Mouse (Mus musculus): ENCODE measurements around the gene Clmp.

The Clmp gene

GRCm38 (mm10) chr9:40685801-40686420, at the start of gene Clmp:
Gene Clmp (plus strand): TSS chr9:40685962.
- in situ Hi-C loops (cut with MboI; ENCODE audit: low sequenced_read_pairs), result no loop called here

DNA sequence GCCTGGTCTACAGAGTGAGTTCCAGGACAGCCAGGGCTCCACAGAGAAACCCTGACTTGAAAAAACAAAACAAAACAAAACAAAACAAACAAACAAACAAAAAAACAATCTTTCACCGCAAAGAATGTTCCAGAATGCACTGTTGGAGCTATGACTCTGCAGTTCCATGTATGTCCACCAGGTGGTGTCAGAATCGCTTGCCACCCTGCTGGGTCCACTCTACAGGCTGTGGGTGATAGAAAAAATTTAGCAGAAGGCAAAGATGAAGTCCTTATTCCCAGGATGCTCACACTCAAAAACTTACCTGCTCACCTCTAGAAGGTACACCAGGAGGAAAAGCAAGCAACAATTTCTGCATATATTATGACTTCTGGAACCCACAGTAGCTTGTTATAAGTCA, 49.7 kb upstream of the Clmp start:
- in situ Hi-C loops (cut with MboI; ENCODE audit: low sequenced_read_pairs), result no loop called here

DNA sequence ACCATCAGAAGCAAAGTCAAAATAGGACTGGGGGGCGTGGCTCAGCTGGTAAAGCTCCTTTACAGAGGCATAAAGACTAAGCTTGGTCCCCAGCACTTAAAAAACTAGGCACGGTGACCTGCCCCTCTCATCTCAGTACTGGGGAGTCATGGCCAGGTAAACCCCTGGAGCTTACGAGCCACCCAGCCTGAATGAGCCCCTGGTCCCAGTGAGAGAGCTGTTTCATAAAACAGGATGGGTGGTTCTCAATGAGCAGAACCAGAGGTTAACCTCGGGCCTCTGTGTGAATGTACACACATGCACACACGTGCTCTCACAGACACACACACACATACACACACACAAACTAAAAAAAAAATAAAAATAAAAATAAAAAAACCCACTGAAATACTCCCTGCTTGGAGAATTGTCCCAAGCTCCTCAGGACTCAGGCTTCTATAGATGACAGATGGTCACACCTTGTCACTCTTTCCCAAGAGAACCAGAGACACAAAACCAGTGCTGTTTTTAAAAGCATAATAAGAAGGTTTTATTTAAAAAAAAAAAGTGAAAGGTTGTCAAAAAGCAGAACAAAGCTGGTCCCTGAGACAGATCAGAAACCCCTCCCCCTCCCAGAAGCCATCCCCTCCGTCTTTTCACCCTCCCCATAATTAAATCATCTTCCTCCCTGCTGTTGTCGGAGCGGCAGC, 47.9 kb upstream of the Clmp start:
- in situ Hi-C loops (cut with MboI; ENCODE audit: low sequenced_read_pairs), result no loop called here

GRCm38 (mm10) chr9:40638394-40639049, 47.2 kb upstream of the Clmp start:
- in situ Hi-C loops (cut with MboI; ENCODE audit: low sequenced_read_pairs), result no loop called here

GRCm38 (mm10) chr9:40639536-40640187, 46.1 kb upstream of the Clmp start:
- in situ Hi-C loops (cut with MboI; ENCODE audit: low sequenced_read_pairs), result no loop called here

GRCm38 (mm10) chr9:40641318-40641717, 44.4 kb upstream of the Clmp start:
- in situ Hi-C loops (cut with MboI; ENCODE audit: low sequenced_read_pairs), result no loop called here

- in situ Hi-C loops (cut with MboI; ENCODE audit: low sequenced_read_pairs), result no loop called here
These were observed 43.1 kb upstream of the Clmp start for GRCm38 (mm10) chr9:40642470-40643220.

DNA sequence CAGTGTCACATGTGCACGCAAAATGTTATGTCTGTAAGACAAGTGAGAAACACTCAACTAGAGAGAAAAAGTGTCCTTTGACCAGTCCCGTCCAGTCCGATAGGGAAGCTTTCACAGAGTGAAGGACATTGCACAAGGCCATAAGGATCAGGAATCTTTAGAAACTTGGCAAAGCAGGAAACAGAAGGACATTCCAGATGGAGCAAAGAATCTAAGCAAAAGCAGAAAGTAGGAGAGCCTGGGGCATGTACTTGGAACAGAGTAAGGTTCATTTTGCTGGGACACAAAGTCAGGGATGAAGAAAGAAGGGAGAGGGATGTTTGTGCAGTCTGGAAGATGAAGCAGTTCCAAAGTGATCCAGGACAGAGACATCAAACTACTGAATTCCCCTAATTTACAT, 36.3 kb upstream of the Clmp start:
- in situ Hi-C loops (cut with MboI; ENCODE audit: low sequenced_read_pairs), result no loop called here

GRCm38 (mm10) chr9:40649983-40650382, 35.8 kb upstream of the Clmp start:
- in situ Hi-C loops (cut with MboI; ENCODE audit: low sequenced_read_pairs), result no loop called here

DNA sequence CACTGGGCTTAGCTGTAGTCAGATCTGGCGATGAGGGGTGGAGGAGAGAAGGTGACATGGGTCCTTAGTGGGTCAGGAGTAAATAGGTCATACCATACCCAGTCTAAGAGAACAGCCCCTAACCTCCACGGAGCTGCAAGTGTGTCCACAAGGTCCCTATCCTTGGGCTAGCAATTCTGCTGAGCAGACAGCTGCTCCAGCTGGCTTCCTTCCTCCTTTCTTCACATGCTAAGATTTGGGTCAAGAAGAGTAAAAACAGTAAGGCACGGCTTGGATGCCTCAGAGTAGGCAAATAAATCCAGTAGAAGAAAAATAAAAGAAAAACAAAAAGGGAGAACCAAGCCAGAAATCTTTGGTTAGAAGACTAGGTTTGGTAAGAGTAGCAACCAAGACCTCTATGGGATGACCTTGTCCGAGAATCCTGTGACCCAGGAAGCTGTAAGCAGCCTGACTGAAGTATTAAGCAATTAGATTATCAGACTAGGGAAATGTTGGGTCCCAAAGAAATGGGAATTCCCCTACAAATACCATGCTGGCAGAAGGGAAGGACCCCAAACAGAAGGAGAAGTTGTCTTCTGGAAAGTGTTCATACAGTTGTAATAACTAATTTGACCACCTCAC, 34.4 kb upstream of the Clmp start:
- in situ Hi-C loops (cut with MboI; ENCODE audit: low sequenced_read_pairs), result no loop called here

DNA sequence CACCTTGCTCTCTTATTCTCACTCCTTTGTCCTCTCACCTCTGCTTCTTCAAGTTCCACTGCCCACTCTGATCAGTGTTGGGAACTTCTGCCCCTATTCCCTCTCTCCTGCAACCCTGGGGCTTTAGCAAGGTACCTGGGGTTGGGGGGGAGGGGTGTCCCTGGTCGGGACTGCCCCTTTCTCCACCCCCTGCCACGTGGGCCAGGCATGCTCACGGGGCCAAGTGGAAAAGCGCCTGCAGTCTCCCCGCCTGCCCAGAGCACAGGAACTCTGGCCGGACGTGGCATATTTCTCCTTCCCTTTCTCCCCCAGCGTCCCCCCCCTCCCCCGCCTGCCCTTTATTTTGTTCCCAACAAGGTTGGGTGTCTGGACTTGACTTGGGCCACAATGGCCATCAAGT, 33.0 kb upstream of the Clmp start:
- in situ Hi-C loops (cut with MboI; ENCODE audit: low sequenced_read_pairs), result no loop called here

DNA sequence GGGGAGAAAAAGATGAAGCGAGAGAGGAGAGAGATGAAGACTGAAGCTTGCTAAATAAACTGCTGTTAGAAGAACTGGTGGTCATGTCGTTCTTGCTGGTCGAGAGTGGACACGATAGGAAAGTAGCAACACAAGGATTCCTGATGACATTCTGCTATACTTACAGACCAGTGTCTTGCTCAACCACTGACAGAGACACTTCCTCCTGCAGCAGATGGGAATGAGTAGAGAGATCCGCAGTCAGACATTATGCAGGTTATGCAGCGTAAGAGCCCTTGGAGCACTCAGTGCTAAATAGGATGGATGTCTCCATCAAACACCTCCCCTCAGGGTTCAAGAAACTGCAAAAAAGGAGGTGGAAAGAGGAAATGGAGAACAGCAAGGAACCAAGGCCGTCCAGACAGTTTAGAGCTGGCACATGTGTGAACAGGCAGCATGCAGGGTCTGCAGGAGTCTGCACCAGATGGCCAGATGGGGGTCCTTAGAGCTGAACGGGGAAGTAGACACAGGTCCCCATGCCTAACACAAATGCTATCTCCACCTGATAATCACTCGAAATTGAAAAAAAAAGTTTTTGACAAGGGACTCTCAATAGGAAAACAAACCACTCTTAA, 19.5 kb upstream of the Clmp start:
- in situ Hi-C loops (cut with MboI; ENCODE audit: low sequenced_read_pairs), result no loop called here

- in situ Hi-C loops (cut with MboI; ENCODE audit: low sequenced_read_pairs), result no loop called here
These were observed 15.4 kb upstream of the Clmp start, which contains the start of gene Gm21915 for GRCm38 (mm10) chr9:40670313-40670712. Gene Gm21915 (plus strand): TSS chr9:40670613.

DNA sequence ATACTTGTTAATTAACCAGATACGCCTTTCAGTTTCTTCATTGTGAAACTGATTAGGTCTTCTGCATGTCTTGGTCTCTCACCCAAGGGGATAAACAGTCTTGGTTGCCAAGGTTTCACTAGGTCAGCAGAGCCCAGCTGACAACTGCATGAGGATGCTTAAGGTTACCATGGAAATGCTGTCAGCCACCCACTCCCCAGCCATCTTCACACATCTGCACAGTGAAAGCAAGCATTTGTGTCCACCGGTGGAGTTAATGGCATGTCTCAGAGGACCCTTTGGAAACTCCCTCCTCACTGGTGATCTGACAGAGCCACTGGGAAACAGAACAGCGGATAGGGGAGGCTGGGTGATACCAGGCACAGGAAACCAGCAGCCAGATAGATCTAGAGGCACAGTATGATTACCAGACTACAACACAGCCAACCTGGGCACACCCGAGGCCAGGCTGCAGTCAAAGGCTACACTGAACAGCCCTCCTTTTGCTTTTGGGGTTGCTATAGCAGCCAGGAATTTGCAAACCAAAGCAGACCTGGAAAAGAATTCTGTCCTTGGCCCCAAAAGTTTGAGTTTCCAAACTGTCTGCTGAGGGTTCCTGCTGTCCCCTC, 14.3 kb upstream of the Clmp start:
- in situ Hi-C loops (cut with MboI; ENCODE audit: low sequenced_read_pairs), result no loop called here

- in situ Hi-C loops (cut with MboI; ENCODE audit: low sequenced_read_pairs), result no loop called here
These were observed 10.4 kb upstream of the Clmp start for GRCm38 (mm10) chr9:40675203-40675958.

- in situ Hi-C loops (cut with MboI; ENCODE audit: low sequenced_read_pairs), result no loop called here
These were observed 7.1 kb upstream of the Clmp start for GRCm38 (mm10) chr9:40678653-40679052.

GRCm38 (mm10) chr9:40686421-40686899, 698 bp downstream of the Clmp start:
- in situ Hi-C loops (cut with MboI; ENCODE audit: low sequenced_read_pairs), result no loop called here

GRCm38 (mm10) chr9:40687053-40687452, 1.3 kb downstream of the Clmp start:
- in situ Hi-C loops (cut with MboI; ENCODE audit: low sequenced_read_pairs), result no loop called here

GRCm38 (mm10) chr9:40687553-40687952, 1.8 kb downstream of the Clmp start:
- in situ Hi-C loops (cut with MboI; ENCODE audit: low sequenced_read_pairs), result no loop called here
